Mouse (Mus musculus) liver, adult 2 months (tissue): ENCODE measurements around the gene Mgarp. TPM values are rescaled to one million over a fixed set of nuclear protein-coding genes. Genes with fewer than 3 reads are reported as not detected.

Experiments used
- DNase-seq: peaks from one replicate; pipeline ENCODE4 v3.0.0-alpha.2; 2011; ENCODE audit warnings: low read depth, low spot score; ENCODE audit errors: extremely low read depth
- H3K27ac ChIP-seq: fragments of 200-500 bp; replicated peaks from 2 replicates; pipeline ENCODE4 v1.5.1; 2012; ENCODE audit warnings: low read depth, mild to moderate bottlenecking, control low read depth, inconsistent platforms, low read length; ENCODE audit not compliant: insufficient read depth
- H3K27me3 ChIP-seq: fragments of 200-500 bp; 2 replicates; pipeline ENCODE4 v1.6.1; 2012; ENCODE audit warnings: mild to moderate bottlenecking, moderate library complexity, low read length, inconsistent platforms; ENCODE audit not compliant: control insufficient read depth, insufficient read depth
- H3K36me3 ChIP-seq: fragments of 200-500 bp; 2 replicates; pipeline ENCODE4 v1.6.1; 2012; ENCODE audit warnings: low read length, inconsistent platforms; ENCODE audit not compliant: control insufficient read depth, insufficient read depth
- H3K4me1 ChIP-seq: fragments of 200-500 bp; 2 replicates; pipeline ENCODE4 v1.6.1; 2011; ENCODE audit warnings: low read length; ENCODE audit not compliant: control insufficient read depth, insufficient read depth
- H3K4me3 ChIP-seq: fragments of 200-500 bp; 2 replicates; pipeline ENCODE4 v1.5.1; 2011; ENCODE audit warnings: low read depth, mild to moderate bottlenecking, control low read depth, low read length, moderate library complexity; ENCODE audit not compliant: insufficient read depth
- H3K79me2 ChIP-seq: fragments of 200-500 bp; 2 replicates; pipeline ENCODE4 v1.6.1; 2012; ENCODE audit warnings: inconsistent platforms, mild to moderate bottlenecking, low read length, moderate library complexity; ENCODE audit not compliant: control insufficient read depth, insufficient read depth
- H3K9ac ChIP-seq: fragments of 200-500 bp; 2 replicates; pipeline ENCODE4 v1.6.1; 2012; ENCODE audit warnings: low read depth, mild to moderate bottlenecking, control low read depth, inconsistent platforms, low read length
- CTCF ChIP-seq: fragments of 200-500 bp; IDR thresholded peaks from 2 replicates; pipeline ENCODE4 v1.5.1; 2011; ENCODE audit warnings: low read depth, low read length, control low read depth
- POLR2A ChIP-seq: fragments of 200-500 bp; IDR thresholded peaks from 2 replicates; pipeline ENCODE4 v1.6.1; 2011; ENCODE audit warnings: low read length, control low read depth; ENCODE audit not compliant: insufficient read depth; ENCODE audit errors: extremely low read depth
- WGBS: fragments of 180-500 bp; shearing (Covaris S2); methylation state at CpG from one replicate; pipeline ENCODE4 v1.1.7; 2018; 5-methylcytosine and 5-hydroxymethylcytosine counted together
- polyA plus RNA-seq: library from polyadenylated mRNA; depleted of rRNA; stranded (reverse); fragments of >200 nt; gene quantifications from 2 replicates; pipeline ENCODE4 v1.2.3, GENCODE M21; 2012
- total RNA-seq: library from RNA; depleted of rRNA; stranded (reverse); fragments of >200 nt; gene quantifications from 2 replicates; pipeline ENCODE4 v1.2.3, GENCODE M21; 2014

The Mgarp gene
- total and polyA plus RNA-seq, 2 experiments = not detected

- H3K27ac ChIP-seq = no peak overlapping the region
- DNase-seq = peak; percentile 57
Measured at GRCm38 (mm10) chr3:51379786-51380659, 16.5 kb downstream of the Mgarp start.

GRCm38 (mm10) chr3:51378665-51378946 lies 17.9 kb downstream of the Mgarp start:
- no peak for TF ChIP-seq CTCF
- no peak for TF ChIP-seq POLR2A
- Histone ChIP-seq H3K4me3 (peak overlapping the region; percentile 39; the same call in 1 of the 2 replicates), H3K27ac (no peak overlapping the region)

More at GRCm38 (mm10) chr3:51379786-51380659, 16.5 kb downstream of the Mgarp start:
- no peaks in the 10 kb centered on the region for H3K36me3 ChIP-seq
- no peak overlapping the region for H3K4me3 ChIP-seq
- no peaks in the 10 kb centered on the region for H3K27me3 ChIP-seq
- WGBS = 45% methylated on average over 5 of the region's 5 CpGs
- TF ChIP-seq POLR2A (no peak), CTCF (no peak)
- H3K9ac ChIP-seq = no peak overlapping the region
- no peaks in the 10 kb centered on the region for H3K79me2 ChIP-seq
- H3K4me1 ChIP-seq = peaks cover 4% of the 10 kb centered on the region

GRCm38 (mm10) chr3:51377878-51378664 lies 18.5 kb downstream of the Mgarp start:
- TF ChIP-seq POLR2A = no peak
- TF ChIP-seq CTCF = peak; percentile 9; the same call in 1 of the 2 replicates

More at GRCm38 (mm10) chr3:51378665-51378946, 17.9 kb downstream of the Mgarp start:
- 80% methylated on average over 3 of the region's 3 CpGs for WGBS
- no peaks in the 10 kb centered on the region for H3K27me3 ChIP-seq
- no peaks in the 10 kb centered on the region for H3K79me2 ChIP-seq
- H3K4me1 ChIP-seq = peaks cover 4% of the 10 kb centered on the region
- no peaks in the 10 kb centered on the region for H3K36me3 ChIP-seq
- peak overlapping the region; percentile 51 for H3K9ac ChIP-seq
- DNase-seq = no peak

GRCm38 (mm10) chr3:51375307-51376265 lies 21.0 kb downstream of the Mgarp start:
- no peak overlapping the region for H3K9ac ChIP-seq
- peaks cover 11% of the 10 kb centered on the region for H3K4me1 ChIP-seq
- no peak overlapping the region for H3K27ac ChIP-seq
- WGBS = 78% methylated on average over 19 of the region's 19 CpGs
- H3K4me3 ChIP-seq = no peak overlapping the region
- peak; percentile 48 for DNase-seq
- TF ChIP-seq CTCF (peak; percentile 55), POLR2A (no peak)
- H3K27me3 ChIP-seq = no peaks in the 10 kb centered on the region
- H3K79me2 ChIP-seq = no peaks in the 10 kb centered on the region
- H3K36me3 ChIP-seq = no peaks in the 10 kb centered on the region

More at GRCm38 (mm10) chr3:51377878-51378664, 18.5 kb downstream of the Mgarp start:
- peak overlapping the region; percentile 39 for H3K4me3 ChIP-seq
- no peaks in the 10 kb centered on the region for H3K27me3 ChIP-seq
- DNase-seq = peak; percentile 64
- H3K27ac ChIP-seq = no peak overlapping the region
- H3K36me3 ChIP-seq = no peaks in the 10 kb centered on the region
- H3K4me1 ChIP-seq = peaks cover 8% of the 10 kb centered on the region
- 35% methylated on average over 31 of the region's 31 CpGs for WGBS
- H3K79me2 ChIP-seq = no peaks in the 10 kb centered on the region
- peak overlapping the region; percentile 51 for H3K9ac ChIP-seq

- no peaks in the 10 kb centered on the region for H3K79me2 ChIP-seq
- H3K9ac ChIP-seq = no peak overlapping the region
- DNase-seq = no peak
- WGBS = 29% methylated on average over 5 of the region's 5 CpGs
- no peaks in the 10 kb centered on the region for H3K27me3 ChIP-seq
- H3K27ac ChIP-seq = no peak overlapping the region
- no peak overlapping the region for H3K4me3 ChIP-seq
- no peaks in the 10 kb centered on the region for H3K36me3 ChIP-seq
- TF ChIP-seq POLR2A = no peak
- TF ChIP-seq CTCF = no peak
- H3K4me1 ChIP-seq = peaks cover 9% of the 10 kb centered on the region
Measured at GRCm38 (mm10) chr3:51373544-51373943, 23.0 kb downstream of the Mgarp start.
